Mouse (Mus musculus): ENCODE measurements around the gene 2010111I01Rik.

- TF ChIP-seq CTCF (IDR thresholded peaks at IDR 0.05; ENCODE audit: low read depth), result no peak
- TF ChIP-seq EP300 (optimal IDR thresholded peaks at IDR 0.05), result no peak
Measured at GRCm38 (mm10) chr13:63092874-63093273, 128.2 kb downstream of the 2010111I01Rik start.

All from stomach, postnatal 0 days (tissue).